Mouse (Mus musculus) bone marrow macrophage, adult 2 months (primary cell): ENCODE measurements around the gene Glrb.

Source experiments
- CTCF ChIP-seq: IDR thresholded peaks from 2 replicates; pipeline ENCODE4 v1.5.1; 2012; ENCODE audit warnings: low read depth, mild to moderate bottlenecking, low read length, moderate library complexity
- POLR2A ChIP-seq: IDR thresholded peaks from 2 replicates; pipeline ENCODE4 v1.6.1; 2012; ENCODE audit warnings: mild to moderate bottlenecking, low read depth, low read length, borderline replicate concordance

DNA sequence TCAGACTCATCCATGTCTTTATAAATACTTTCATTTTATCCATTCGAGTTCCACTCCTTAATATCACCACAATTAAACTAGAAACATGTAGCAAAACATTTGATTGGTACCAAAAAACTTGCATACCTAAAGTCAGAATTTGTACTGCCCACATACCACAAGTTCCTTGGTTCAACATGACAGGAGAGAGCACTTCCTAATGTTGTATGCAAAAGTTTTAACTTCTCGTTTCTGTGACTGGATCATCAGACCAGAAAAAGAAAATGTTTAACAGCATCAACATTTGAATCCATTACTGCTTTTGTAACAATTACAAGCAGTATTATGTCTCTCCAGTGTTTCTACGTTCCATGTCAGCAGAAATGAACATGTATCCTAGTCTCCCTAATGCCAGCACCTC lies 101.2 kb downstream of the Glrb start:
- TF ChIP-seq CTCF (no peak), POLR2A (no peak)
